Mouse (Mus musculus) embryonic facial prominence, embryonic 15.5 days (tissue): ENCODE results near the gene Gfer. TPM values are rescaled to one million over a fixed set of nuclear protein-coding genes. Genes with fewer than 3 reads are reported as not detected.
"Not testable (repeated sequence)": the region's sequence is repeated elsewhere in the genome, so short reads cannot be mapped to it uniquely, and the experiment has no call there.

ENCODE experiments used
- ATAC-seq: fragments of 200-750 bp; cut with Nextera tagmentation; 2 replicates; pipeline ENCODE4 v1.8.0; 2017; ENCODE audit warnings: low read depth, moderate TSS enrichment; ENCODE audit not compliant: insufficient number of reproducible peaks, low FRiP score, low TSS enrichment
- H3K27ac ChIP-seq: fragments of 300-500 bp; sonication (generic); replicated peaks from 2 replicates; pipeline ENCODE4 v1.5.1; 2015; ENCODE audit warnings: mild to moderate bottlenecking, inconsistent platforms
- H3K27me3 ChIP-seq: fragments of 300-500 bp; sonication (generic); 2 replicates; pipeline ENCODE4 v1.6.1; 2015; ENCODE audit warnings: inconsistent platforms
- H3K36me3 ChIP-seq: fragments of 300-500 bp; sonication (generic); 2 replicates; pipeline ENCODE4 v1.6.1; 2015; ENCODE audit warnings: mild to moderate bottlenecking, inconsistent platforms
- H3K4me1 ChIP-seq: fragments of 300-500 bp; sonication (generic); 2 replicates; pipeline ENCODE4 v1.6.1; 2015; ENCODE audit warnings: inconsistent platforms
- H3K4me2 ChIP-seq: fragments of 300-500 bp; sonication (generic); replicated peaks from 2 replicates; pipeline ENCODE4 v1.6.1; 2015; ENCODE audit warnings: mild to moderate bottlenecking, inconsistent platforms
- H3K4me3 ChIP-seq: fragments of 300-500 bp; sonication (generic); replicated peaks from 2 replicates; pipeline ENCODE4 v1.5.1; 2015; ENCODE audit warnings: mild to moderate bottlenecking, inconsistent platforms
- H3K9ac ChIP-seq: fragments of 300-500 bp; sonication (generic); 2 replicates; pipeline ENCODE4 v1.6.1; 2015; ENCODE audit warnings: inconsistent platforms
- H3K9me3 ChIP-seq: fragments of 300-500 bp; sonication (generic); replicated peaks from 2 replicates; pipeline ENCODE4 v1.6.1; 2016; ENCODE audit warnings: inconsistent platforms
- WGBS: fragments of 180-500 bp; shearing (Covaris S2); methylation state at CpG from one replicate; pipeline ENCODE4 v1.1.7; 2015; 5-methylcytosine and 5-hydroxymethylcytosine counted together
- polyA plus RNA-seq: library from polyadenylated mRNA; unstranded; fragments of >200 nt; fragmentation: Nextera tagmentation; extraction: Ambion mirVana; gene quantifications from 2 replicates; pipeline ENCODE4 v1.2.1, GENCODE M21; 2015

Gene Gfer
- polyA plus RNA-seq, 1 experiment from 2014 or later = 35.2 TPM

GRCm38 (mm10) chr17:24687146-24687595 is 8.8 kb downstream of the Gfer start:
- Histone ChIP-seq H3K4me2 (peak overlapping the region; percentile 56), H3K4me3 (peak overlapping the region; percentile 29), H3K9ac (0 out of 2 replicates have a peak overlapping the region, but pooled peaks have one; percentile 23), H3K27me3 (peaks cover 46% of the 10 kb centered on the region), H3K9me3 (no peaks in the 10 kb centered on the region), H3K4me1 (peaks cover 22% of the 10 kb centered on the region), H3K27ac (no peak overlapping the region), H3K36me3 (peaks cover under 1% of the 10 kb centered on the region)
- WGBS = 2% methylated on average over 25 of the region's 25 CpGs
- ATAC-seq = peak; percentile 47; the same call in 1 of the 2 replicates

GRCm38 (mm10) chr17:24686514-24686913 is 9.4 kb downstream of the Gfer start:
- H3K4me2 ChIP-seq = no peak overlapping the region; the same call in 1 of the 2 replicates
- peaks cover 46% of the 10 kb centered on the region for H3K27me3 ChIP-seq
- H3K9ac ChIP-seq = no peak overlapping the region
- H3K9me3 ChIP-seq = no peaks in the 10 kb centered on the region
- no peak overlapping the region for H3K4me3 ChIP-seq
- peaks cover 22% of the 10 kb centered on the region for H3K4me1 ChIP-seq
- no peak overlapping the region for H3K27ac ChIP-seq
- no peak; the same call in 1 of the 2 replicates for ATAC-seq
- 27% methylated on average over 16 of the region's 16 CpGs for WGBS
- peaks cover 6% of the 10 kb centered on the region for H3K36me3 ChIP-seq

- H3K9ac ChIP-seq = no peak overlapping the region
- H3K36me3 ChIP-seq = peaks cover 60% of the 10 kb centered on the region
- ATAC-seq = no peak
- H3K4me1 ChIP-seq = 0 out of 2 replicates have a peak, but pooled peaks cover 5% of the 10 kb centered on the region
- WGBS = 89% methylated on average over 24 of the region's 24 CpGs
- H3K4me2 ChIP-seq = no peak overlapping the region
- no peak overlapping the region for H3K4me3 ChIP-seq
- no peak overlapping the region for H3K27ac ChIP-seq
- no peaks in the 10 kb centered on the region for H3K27me3 ChIP-seq
- no peaks in the 10 kb centered on the region for H3K9me3 ChIP-seq
Observed at GRCm38 (mm10) chr17:24677500-24678080, 18.4 kb downstream of the Gfer start.

GRCm38 (mm10) chr17:24676877-24677276 is 19.1 kb downstream of the Gfer start:
- Histone ChIP-seq H3K27ac (no peak overlapping the region), H3K4me2 (no peak overlapping the region), H3K4me3 (no peak overlapping the region), H3K4me1 (peaks cover 12% of the 10 kb centered on the region), H3K36me3 (peaks cover 57% of the 10 kb centered on the region), H3K9me3 (no peaks in the 10 kb centered on the region), H3K27me3 (no peaks in the 10 kb centered on the region), H3K9ac (no peak overlapping the region)
- no peak for ATAC-seq
- WGBS = 92% methylated on average over 5 of the region's 5 CpGs

- WGBS = 58% methylated on average over 2 of the region's 2 CpGs
- Histone ChIP-seq H3K4me1 (peaks cover 19% of the 10 kb centered on the region), H3K27me3 (no peaks in the 10 kb centered on the region), H3K36me3 (peaks cover 51% of the 10 kb centered on the region), H3K4me3 (no peak overlapping the region), H3K9me3 (no peaks in the 10 kb centered on the region), H3K27ac (no peak overlapping the region), H3K4me2 (no peak overlapping the region), H3K9ac (no peak overlapping the region)
- ATAC-seq = no peak
Observed at GRCm38 (mm10) chr17:24676187-24676586, 19.8 kb downstream of the Gfer start.

- no peak overlapping the region for H3K9ac ChIP-seq
- H3K27ac ChIP-seq = no peak overlapping the region
Observed at GRCm38 (mm10) chr17:24674277-24674676, 21.7 kb downstream of the Gfer start.

GRCm38 (mm10) chr17:24672141-24672540 is 23.8 kb downstream of the Gfer start:
- WGBS = 15% methylated on average over 5 of the region's 5 CpGs
- H3K4me3 ChIP-seq = no peak overlapping the region
- no peak for ATAC-seq
- no peak overlapping the region for H3K9ac ChIP-seq
- peak overlapping the region; percentile 22; the same call in 1 of the 2 replicates for H3K27ac ChIP-seq
- no peaks in the 10 kb centered on the region for H3K9me3 ChIP-seq
- 0 out of 2 replicates have a peak overlapping the region, but pooled peaks have one; percentile 12 for H3K4me2 ChIP-seq
- H3K27me3 ChIP-seq = no peaks in the 10 kb centered on the region
- H3K4me1 ChIP-seq = peaks cover 38% of the 10 kb centered on the region
- H3K36me3 ChIP-seq = peaks cover 12% of the 10 kb centered on the region; the same call in 1 of the 2 replicates

More at GRCm38 (mm10) chr17:24674277-24674676, 21.7 kb downstream of the Gfer start:
- WGBS = 71% methylated on average over 7 of the region's 7 CpGs
- Histone ChIP-seq H3K4me1 (peaks cover 30% of the 10 kb centered on the region), H3K4me2 (no peak overlapping the region), H3K4me3 (no peak overlapping the region), H3K9me3 (no peaks in the 10 kb centered on the region), H3K36me3 (peaks cover 32% of the 10 kb centered on the region), H3K27me3 (no peaks in the 10 kb centered on the region)
- no peak for ATAC-seq

- Histone ChIP-seq H3K36me3 (peaks cover 4% of the 10 kb centered on the region; the same call in 1 of the 2 replicates), H3K4me1 (peaks cover 38% of the 10 kb centered on the region), H3K4me3 (0 out of 2 replicates have a peak overlapping the region, but pooled peaks have one; percentile 99), H3K9me3 (no peaks in the 10 kb centered on the region), H3K4me2 (peak overlapping the region; percentile 82), H3K27me3 (no peaks in the 10 kb centered on the region), H3K9ac (no peak overlapping the region), H3K27ac (no peak overlapping the region)
- 67% methylated on average over 5 of the region's 5 CpGs for WGBS
- no peak for ATAC-seq
Observed at GRCm38 (mm10) chr17:24671346-24671745, 24.6 kb downstream of the Gfer start.

GRCm38 (mm10) chr17:24670246-24670844 is 25.6 kb downstream of the Gfer start:
- Histone ChIP-seq H3K4me3 (peak overlapping the region; percentile 99), H3K4me1 (peaks cover 38% of the 10 kb centered on the region), H3K9me3 (no peaks in the 10 kb centered on the region), H3K27ac (peak overlapping the region; percentile 90), H3K9ac (peak overlapping the region; percentile 97), H3K4me2 (peak overlapping the region; percentile 82), H3K27me3 (no peaks in the 10 kb centered on the region), H3K36me3 (no peaks in the 10 kb centered on the region)
- no peak for ATAC-seq
- WGBS = 6% methylated on average over 8 of the region's 8 CpGs

- H3K4me2 ChIP-seq = peak within 1 kb of the TSS; percentile 82
- peak within 1 kb of the TSS; percentile 90 for H3K27ac ChIP-seq
- no peaks in the 10 kb centered on the region for H3K9me3 ChIP-seq
- ATAC-seq = peak; percentile 97
- WGBS = under 1% methylated on average over 72 of the region's 80 CpGs
- peak within 1 kb of the TSS; percentile 97 for H3K9ac ChIP-seq
- H3K27me3 ChIP-seq = no peaks in the 10 kb centered on the region
- H3K36me3 ChIP-seq = no peaks in the 10 kb centered on the region
- peaks cover 38% of the 10 kb centered on the region for H3K4me1 ChIP-seq
- peak within 1 kb of the TSS; percentile 99 for H3K4me3 ChIP-seq
Observed at GRCm38 (mm10) chr17:24669545-24670245, 26.3 kb downstream of the Gfer start, which contains the start of gene Zfp598. Gene Zfp598 (plus strand): TSS chr17:24669687.

GRCm38 (mm10) chr17:24669214-24669544 is 26.8 kb downstream of the Gfer start:
- Histone ChIP-seq H3K4me1 (peaks cover 36% of the 10 kb centered on the region), H3K4me2 (peak overlapping the region; percentile 82), H3K27ac (peak overlapping the region; percentile 90), H3K9ac (peak overlapping the region; percentile 97), H3K4me3 (peak overlapping the region; percentile 99)
- H3K27me3 ChIP-seq, H3K9me3 ChIP-seq, H3K36me3 ChIP-seq: not testable (repeated sequence)
- WGBS = 9% methylated on average over 15 of the region's 15 CpGs
- ATAC-seq = peak; percentile 0; the same call in 1 of the 2 replicates
